Mouse (Mus musculus) layer of hippocampus, adult 9-11 months (tissue): ENCODE results near the gene Trnau1ap.

ENCODE experiments used
- DNase-seq: peaks from one replicate; pipeline ENCODE4 v3.0.0; 2022

Gene Trnau1ap

GRCm38 (mm10) chr4:132329115-132329834 is at the start of gene Trnau1ap:
Gene Trnau1ap (minus strand): TSS chr4:132329538.
- DNase-seq: peak; percentile 86

- DNase-seq: no peak
Measured at GRCm38 (mm10) chr4:132373820-132374219, 44.5 kb upstream of the Trnau1ap start.

- DNase-seq: no peak
Measured at GRCm38 (mm10) chr4:132369953-132370750, 40.8 kb upstream of the Trnau1ap start.

GRCm38 (mm10) chr4:132367480-132368201 is 38.3 kb upstream of the Trnau1ap start:
- no peak for DNase-seq

- no peak for DNase-seq
Measured at GRCm38 (mm10) chr4:132365450-132366060, 36.2 kb upstream of the Trnau1ap start.

GRCm38 (mm10) chr4:132363487-132363886 is 34.1 kb upstream of the Trnau1ap start:
- no peak for DNase-seq

- DNase-seq: no peak
Measured at GRCm38 (mm10) chr4:132359510-132359909, 30.2 kb upstream of the Trnau1ap start.

GRCm38 (mm10) chr4:132356170-132356569 is 26.8 kb upstream of the Trnau1ap start:
- no peak for DNase-seq

GRCm38 (mm10) chr4:132355403-132355802 is 26.1 kb upstream of the Trnau1ap start:
- no peak for DNase-seq

GRCm38 (mm10) chr4:132354571-132354970 is 25.2 kb upstream of the Trnau1ap start:
- DNase-seq: no peak

- peak; percentile 91 for DNase-seq
Measured at GRCm38 (mm10) chr4:132353481-132353885, 24.1 kb upstream of the Trnau1ap start, which contains the start of gene Rcc1. Gene Rcc1 (minus strand): TSS chr4:132353605.

GRCm38 (mm10) chr4:132352739-132353138 is 23.4 kb upstream of the Trnau1ap start:
- no peak for DNase-seq

- DNase-seq: no peak
Measured at GRCm38 (mm10) chr4:132351401-132351800, 22.1 kb upstream of the Trnau1ap start.

GRCm38 (mm10) chr4:132350854-132351253 is 21.5 kb upstream of the Trnau1ap start:
- DNase-seq: no peak

- DNase-seq: no peak
Measured at GRCm38 (mm10) chr4:132350123-132350740, 20.9 kb upstream of the Trnau1ap start.

GRCm38 (mm10) chr4:132349495-132350122 is 20.3 kb upstream of the Trnau1ap start:
- DNase-seq: no peak

GRCm38 (mm10) chr4:132346661-132347060 is 17.3 kb upstream of the Trnau1ap start:
- DNase-seq: no peak

GRCm38 (mm10) chr4:132346261-132346660 is 16.9 kb upstream of the Trnau1ap start:
- no peak for DNase-seq

GRCm38 (mm10) chr4:132345843-132346212 is 16.5 kb upstream of the Trnau1ap start:
- DNase-seq: no peak

GRCm38 (mm10) chr4:132345135-132345842 is 16.0 kb upstream of the Trnau1ap start:
- DNase-seq: peak; percentile 92

- DNase-seq: no peak
Measured at GRCm38 (mm10) chr4:132344403-132345134, 15.2 kb upstream of the Trnau1ap start.
